Mouse (Mus musculus) limb, embryonic 10.5 days (tissue): ENCODE data around the gene Olfr213. TPM values are rescaled to one million over a fixed set of nuclear protein-coding genes. Genes with fewer than 3 reads are reported as not detected.

Experiments
- polyA plus RNA-seq: library from polyadenylated mRNA; unstranded; fragments of >200 nt; fragmentation: Nextera tagmentation; extraction: Ambion mirVana; gene quantifications from 2 replicates; pipeline ENCODE4 v1.2.1, GENCODE M21; 2016

Olfr213 gene
- polyA plus RNA-seq, 1 experiment from 2014 or later: not detected

Other genes starting within 250 kb of the Olfr213 start
- 19.6 and 21.5 TPM in 2 replicates for gene March8, start 200.4 kb upstream of the Olfr213 start, polyA plus RNA-seq
- 0.84 and 0.86 TPM in 2 replicates for gene Alox5, start 77.3 kb upstream of the Olfr213 start, polyA plus RNA-seq
- gene Olfr211, start 49.4 kb upstream of the Olfr213 start, polyA plus RNA-seq: not detected in 2 replicates
- gene Olfr212, start 31.9 kb upstream of the Olfr213 start, polyA plus RNA-seq: not detected in 2 replicates
- gene Gm5580, start 12.7 kb downstream of the Olfr213 start, polyA plus RNA-seq: 0.53 and 0.75 TPM in 2 replicates
- not detected in 2 replicates for gene Olfr214, start 15.8 kb downstream of the Olfr213 start, polyA plus RNA-seq
- gene Olfr215, start 45.7 kb downstream of the Olfr213 start, polyA plus RNA-seq: not detected in 2 replicates
- 235 and 264 TPM in 2 replicates for gene Zfp422, start 90.5 kb downstream of the Olfr213 start, polyA plus RNA-seq
- gene Depp1, start 112.2 kb downstream of the Olfr213 start, polyA plus RNA-seq: 34.4 and 34.7 TPM in 2 replicates
- gene Rassf4, start 135.5 kb downstream of the Olfr213 start, polyA plus RNA-seq: 2.7 and 4.2 TPM in 2 replicates
- 0.04 and 0.06 TPM in 2 replicates for gene Tmem72, start 178.5 kb downstream of the Olfr213 start, polyA plus RNA-seq